Mouse (Mus musculus) kidney, adult 18-20 months (tissue): ENCODE measurements around the gene Snhg11.

Experiments
- DNase-seq: peaks from one replicate; pipeline ENCODE4 v3.0.0; 2021

Snhg11 gene

DNA sequence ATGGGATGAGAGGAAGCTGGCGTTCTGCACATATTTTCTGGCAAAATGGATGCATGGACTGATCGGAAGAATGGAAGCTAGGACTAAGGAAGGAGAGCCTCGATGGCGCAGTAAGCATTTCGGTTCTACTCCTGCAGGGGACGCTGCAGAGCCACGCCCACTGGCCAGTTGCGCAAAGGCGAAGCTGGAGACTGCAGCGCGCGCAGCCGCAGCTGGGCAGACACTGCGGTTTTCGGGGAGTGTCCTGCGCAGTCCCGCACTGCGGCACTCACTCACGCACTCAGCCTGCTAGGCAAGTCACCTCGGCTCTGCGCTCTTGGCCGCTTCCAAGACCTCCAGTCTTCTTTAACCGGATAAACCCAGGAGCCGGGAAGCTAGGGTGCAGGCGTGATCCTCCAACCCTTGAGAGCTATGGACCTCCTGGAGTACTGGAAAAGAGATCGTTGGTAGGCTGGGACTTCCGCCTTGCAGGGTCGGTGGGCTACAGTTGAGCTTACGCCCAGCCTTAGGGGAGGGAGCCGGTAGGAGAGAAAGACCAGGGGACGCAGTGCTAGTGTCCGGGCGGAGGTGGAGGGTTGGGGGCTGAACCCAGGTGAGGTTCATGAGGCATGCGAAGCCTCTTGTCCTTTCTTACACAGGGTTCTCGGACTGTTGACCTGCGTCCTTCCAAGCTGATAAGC, at the start of gene Snhg11:
Gene Snhg11 (plus strand): TSS at position 196 of the 680 bp plus-strand sequence.
- peak; percentile 46 for DNase-seq

DNA sequence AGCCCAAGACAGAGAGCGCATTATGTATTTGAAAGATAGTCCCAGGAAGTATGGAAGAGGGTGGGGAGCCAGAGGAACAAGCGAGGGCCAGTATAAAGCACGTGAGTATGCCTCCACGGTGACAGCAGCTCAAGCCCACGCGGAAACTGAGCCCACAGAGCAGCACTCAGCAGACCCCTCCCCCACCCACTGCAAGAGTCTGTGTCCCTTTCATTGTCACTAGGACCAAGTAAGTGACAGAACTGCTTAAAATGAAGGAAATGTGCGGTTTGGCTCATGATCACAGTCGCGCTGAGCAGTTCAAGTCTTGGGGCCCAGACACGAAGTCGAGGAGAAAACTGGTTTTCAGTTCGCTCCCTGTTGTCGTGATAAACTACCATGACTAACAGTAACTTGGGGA, 41.1 kb upstream of the Snhg11 start:
- no peak for DNase-seq

DNA sequence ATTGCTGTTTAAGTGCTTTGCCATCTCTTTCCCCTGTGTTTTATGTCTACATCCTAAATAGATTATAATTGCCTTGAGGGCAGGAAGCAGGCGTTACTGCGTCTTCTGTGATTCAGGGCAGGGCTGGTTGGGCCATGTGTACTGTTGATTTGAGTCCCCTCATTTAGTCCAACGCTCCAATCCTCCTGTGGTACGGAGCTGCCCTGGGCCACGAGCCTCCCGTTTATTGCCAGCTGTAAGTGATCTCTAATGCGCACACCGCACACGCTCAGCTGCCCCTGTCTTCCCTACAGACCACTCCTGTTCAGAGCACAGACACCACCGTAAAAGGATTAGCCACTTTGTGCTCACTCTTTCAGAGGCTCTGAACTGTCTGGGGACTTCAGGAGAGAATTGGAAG, 37.7 kb upstream of the Snhg11 start:
- DNase-seq, result no peak

DNA sequence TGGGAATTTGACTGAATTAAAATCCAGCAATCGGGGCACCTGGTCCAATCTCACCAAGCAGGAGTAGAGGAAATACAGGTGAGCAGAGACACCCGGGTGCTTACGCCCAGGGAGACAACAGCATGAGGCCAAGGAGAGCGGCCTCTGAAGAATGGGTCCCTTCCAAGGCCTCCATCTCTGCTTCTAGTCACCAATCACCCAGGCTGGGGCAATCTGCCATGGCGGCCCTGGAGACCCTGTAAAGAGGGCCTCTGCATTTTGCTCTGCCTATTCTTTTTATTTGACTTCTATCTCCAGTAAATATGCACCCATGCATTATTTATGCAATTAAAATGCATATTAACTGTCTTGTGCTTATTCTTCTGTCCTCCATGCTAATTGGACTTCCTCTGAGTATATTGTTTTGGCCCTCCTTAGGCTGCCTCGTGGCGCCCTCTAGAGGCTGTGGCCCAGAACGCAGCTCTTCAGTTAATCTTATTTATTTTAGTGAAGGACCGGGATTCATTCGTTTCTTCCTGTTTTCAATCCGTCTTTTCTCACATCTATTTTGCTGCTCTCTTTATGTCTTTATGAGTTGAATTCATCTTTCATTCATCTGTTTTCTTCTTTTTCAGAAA, 35.4 kb upstream of the Snhg11 start:
- peak; percentile 53 for DNase-seq

DNA sequence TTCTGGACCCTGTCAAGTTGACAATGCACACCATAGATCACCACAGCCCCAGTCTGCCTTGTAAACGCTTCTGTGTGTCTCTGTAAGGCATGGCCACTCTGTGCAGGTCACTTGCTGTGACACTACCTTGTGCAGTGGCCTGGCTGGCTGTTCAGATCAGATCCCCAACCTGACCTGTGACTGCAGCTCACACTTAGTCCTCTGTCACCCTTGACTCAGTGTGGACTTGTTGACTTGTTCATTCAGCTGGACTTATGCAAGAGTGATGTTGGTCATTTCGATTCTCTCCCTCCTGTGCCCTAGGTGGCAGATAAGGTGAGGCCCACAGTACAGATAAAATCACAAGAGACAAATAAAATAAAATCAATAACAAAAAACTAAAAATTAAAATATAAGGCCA, 34.1 kb upstream of the Snhg11 start:
- DNase-seq, result no peak

DNA sequence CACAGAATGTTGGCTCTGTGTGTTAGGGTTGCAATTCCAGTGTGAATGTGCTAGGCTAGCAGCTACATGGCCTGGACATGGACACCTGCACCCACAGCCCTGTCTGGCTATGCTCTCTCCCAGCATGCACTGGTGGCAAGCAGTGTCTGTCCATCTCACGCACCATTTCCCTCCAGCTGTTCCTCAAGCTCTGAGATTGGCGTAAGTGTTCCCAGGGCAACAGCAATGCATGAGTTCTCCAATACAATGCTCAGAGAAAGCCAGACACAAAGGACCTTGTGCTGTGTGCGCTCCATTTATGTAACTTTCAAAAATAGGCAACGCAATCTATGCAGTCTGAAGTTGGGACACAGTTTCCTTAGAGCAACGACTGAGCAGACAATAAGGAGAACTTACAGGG, 31.9 kb upstream of the Snhg11 start:
- no peak for DNase-seq

DNA sequence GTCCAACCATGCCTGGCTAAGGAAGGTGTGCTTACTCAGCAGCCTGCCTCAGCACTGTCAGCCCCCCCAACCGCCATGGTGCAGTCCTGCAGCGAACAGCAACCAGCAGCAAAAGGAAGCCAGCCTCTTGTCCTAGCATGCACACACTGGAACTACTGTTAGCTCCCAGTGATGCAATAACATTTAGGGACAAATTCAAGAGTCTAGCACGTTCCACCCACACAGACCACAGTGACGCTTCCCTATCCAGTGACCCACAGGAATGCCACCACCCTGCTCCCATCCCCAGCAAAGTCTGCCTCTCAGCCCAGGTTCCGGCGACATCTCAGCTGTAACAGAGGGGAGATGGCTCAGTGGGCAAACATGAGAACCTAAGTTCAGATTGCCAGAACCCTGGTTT, 29.0 kb upstream of the Snhg11 start:
- no peak for DNase-seq

DNA sequence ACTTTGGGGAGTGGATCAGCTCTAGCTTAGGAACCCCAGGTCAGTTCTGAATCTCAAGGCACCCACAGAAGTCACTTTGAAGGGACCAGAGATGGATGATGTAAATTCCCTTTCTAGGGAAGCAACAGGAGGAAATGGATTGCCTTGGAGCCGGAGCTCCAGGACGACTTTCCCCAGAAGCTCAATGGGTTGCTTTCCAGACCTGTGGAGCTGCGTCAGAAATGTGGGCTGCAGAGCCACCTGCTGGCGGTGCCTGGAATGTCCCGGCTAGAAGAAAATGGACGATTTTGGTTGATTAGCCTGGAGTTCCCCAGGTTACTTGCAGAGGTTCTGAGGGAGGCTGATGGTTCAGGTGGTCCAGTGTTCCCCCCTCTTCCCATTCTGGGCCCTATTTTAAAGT, 27.6 kb upstream of the Snhg11 start:
- DNase-seq, result peak; percentile 77

DNA sequence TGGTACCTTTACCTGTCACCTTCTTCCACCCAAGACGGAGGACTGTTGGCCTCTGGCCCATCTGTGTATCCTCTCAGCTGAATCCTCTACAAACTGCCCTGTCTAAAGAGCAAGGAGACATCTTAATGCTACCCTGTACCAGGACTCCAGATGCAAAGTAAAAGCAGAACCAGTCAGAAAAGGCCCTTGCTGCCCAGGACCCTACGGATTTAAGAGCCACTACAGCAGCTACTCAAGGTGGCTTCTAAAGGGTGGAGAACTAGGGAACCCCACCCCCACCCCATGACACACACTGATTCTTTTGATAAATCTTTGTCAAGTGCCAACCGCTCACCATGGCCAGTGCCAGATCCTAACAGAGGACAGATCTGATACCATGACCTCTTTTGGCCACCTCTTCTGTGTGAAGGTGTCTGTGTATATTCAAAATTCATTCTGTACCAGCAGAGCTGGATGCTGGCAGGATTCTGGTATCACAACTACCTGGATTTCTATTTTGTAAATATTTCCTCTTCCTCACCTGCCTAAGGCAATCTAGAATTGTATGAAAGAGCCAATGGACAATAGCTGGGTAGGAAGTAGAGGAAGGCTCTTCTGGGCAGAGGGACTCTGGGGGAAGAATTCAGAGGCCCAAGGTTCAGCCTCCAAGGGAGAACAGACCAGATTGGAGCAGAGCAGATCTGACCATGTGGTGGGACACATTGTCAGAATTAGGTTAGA, 22.5 kb upstream of the Snhg11 start:
- no peak for DNase-seq

DNA sequence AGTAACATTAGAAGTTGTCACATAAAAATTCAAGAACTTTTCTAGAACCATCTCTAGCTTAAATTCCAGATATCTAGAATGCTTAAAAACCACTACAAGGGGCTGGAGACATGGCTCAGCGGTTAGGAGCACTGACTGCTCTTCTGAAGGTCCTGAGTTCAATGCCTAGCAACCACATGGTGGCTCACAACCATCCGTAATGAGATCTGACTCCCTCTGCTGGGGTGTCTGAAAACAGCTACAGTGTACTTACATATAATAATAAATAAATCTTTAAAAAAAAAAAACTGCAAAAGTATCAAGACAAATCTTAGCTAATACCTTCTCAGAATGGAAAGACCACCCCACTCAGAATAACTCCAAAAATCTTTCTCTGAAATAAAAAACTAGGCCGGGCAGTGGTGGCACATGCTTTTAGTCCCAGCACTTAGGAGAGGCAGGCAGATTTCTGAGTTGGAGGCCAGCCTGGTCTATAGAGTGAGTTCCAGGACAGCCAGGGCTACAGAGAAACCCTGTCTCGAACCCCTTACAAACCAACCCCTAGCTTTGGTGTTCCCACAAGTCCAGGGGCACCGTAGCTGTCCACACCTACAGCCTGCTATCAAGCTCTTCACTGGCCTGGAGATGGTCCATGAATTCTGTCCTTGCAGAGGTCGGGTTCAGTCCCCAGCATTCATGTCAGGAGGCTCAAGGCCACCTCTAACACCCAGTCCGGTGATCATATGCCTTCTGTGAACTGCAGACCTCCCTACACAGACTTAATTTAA, 20.9 kb upstream of the Snhg11 start:
- DNase-seq, result no peak

DNA sequence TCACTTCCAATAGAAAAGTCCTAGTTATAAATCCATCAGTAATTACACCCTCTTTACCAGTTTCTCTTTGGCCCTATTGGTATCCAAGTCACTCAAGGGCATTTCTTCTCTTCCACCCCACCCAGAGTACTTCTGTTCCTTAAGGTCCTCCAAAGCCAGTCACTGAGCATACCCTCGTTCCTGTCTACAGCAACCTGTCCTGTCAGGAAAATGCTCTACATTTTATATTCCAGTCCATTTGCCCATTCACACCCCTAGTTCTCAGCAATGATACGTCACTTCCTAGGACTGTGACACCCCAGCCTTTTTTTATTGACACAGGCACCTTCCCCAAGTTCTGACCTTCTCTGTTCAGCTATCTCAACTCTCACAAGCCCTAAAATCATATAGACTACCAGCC, 20.2 kb upstream of the Snhg11 start:
- no peak for DNase-seq

DNA sequence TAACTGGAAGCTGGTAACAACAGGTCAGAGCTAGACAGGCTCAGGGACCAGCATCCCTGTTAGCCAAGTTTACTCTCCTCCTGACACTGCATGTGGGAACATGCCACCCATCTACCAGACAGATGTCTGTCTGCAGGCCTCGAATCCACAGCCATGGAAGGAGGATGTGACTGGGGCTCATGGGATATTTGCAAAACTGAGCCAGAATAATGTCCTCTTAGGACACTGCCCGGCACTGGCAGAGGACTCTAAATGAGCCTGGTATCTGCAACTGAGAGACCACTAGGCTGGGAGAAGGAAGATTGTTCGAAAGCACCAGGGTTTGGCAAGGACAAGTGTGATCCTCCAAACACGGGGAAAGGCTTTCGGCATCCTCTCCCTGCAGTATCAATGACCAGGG, 19.3 kb upstream of the Snhg11 start:
- no peak for DNase-seq

DNA sequence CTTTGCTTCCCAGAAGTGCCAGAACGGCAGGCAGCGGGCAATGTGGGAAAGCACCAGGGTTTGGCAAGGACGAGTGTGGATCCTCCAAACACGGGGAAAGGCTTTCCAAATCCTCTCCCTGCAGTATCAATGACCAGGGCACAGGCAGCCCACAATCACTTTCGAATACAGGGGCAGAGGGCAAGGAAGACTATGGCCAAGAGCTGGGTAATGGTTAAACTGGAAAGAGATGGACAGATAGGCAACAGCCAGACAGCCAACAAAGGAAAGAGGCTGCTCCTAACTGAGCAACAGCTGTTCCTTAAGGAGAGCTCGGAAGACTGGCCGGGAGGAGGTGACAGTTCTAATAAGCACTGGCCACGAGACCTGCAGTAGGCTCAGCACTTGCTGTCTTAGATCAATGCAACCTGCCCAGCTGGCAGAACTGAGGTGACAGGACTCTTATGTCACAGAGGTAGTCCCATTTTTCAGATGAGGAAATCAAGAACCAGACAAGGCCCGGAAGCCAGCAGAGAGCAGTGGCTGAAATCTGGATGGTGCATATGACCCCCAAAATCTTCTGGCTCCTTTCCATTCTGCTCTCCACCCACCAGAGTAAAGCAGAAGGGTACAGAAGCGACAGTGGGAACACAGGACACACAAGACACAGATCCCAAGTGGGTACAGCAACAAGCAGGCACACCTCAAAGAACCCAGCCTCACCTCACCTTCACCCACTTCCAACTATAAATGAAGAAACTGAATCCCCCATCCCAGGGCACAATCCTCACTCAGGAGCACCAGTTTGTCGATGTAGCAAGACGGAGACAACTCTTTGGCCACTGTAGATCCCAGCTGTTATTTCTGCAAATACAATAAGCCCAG, 15.4 kb upstream of the Snhg11 start:
- peak; percentile 28 for DNase-seq

DNA sequence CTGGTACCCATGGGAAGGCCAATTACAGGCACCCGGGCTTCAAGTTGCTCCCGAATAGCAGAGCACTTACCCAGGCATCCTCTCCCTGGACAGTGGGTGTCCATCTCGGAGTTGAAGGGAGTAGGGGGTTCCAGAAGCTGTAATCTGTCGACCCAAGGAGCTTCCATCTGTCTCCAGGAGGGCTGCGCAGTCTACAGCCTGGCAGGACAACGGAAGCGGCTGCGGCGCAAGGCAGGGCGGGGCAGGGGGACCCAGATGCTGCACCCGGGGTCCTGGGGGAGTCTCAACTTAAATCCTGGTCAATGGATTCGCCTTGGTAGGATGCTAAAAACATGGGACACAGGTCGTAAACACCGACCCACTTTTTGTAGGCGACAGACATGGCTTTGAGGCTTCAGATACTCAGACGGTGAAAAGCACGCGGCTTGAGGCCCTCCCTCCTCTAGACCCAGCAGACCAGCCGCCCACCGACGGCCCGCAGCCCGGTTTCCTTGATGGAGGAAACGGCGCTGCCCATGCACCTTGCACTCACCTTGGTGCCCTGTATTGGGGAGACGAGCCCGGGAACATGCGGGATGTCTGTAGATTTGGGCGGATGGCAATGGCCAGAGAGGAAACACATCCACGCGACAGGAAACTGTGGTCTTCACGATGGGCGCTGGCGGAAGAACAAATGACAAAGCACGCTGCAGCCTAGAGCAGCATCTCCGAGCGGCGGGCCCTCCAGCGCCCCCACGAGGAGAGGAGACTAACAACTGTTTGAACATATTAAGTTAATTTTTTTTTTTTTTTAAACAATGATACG, 14.4 kb upstream of the Snhg11 start:
- peak; percentile 84 for DNase-seq

DNA sequence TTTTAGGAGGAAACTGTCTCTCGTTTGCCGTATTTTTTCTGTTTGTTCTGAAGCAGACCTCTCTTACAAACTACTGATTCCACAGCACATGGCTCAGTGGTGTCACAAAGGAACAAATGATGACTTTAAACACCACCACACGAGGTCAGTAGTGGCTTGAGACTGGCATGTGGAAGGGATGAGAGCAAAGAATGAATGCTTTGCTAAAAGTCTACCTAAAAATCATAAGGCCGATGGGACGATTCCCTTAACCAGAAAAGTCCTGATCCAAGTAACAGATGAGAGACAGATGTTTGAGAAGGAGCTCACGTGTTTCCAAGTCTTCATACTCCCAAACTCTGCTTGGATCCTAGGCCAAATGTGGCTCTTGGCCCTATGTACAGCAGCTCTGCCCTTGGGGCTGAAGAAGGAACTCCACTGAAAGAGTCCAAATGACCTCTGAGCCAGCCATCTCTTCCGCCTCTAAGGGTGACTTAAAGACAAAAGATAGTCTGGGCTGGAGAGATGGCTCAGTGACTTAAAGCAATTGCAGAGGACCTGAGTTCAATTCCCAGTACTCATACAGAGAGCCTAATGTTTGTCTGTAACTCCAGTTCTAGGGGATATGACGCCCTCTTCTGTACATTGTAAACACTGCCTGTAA, 13.6 kb upstream of the Snhg11 start:
- peak; percentile 27 for DNase-seq

DNA sequence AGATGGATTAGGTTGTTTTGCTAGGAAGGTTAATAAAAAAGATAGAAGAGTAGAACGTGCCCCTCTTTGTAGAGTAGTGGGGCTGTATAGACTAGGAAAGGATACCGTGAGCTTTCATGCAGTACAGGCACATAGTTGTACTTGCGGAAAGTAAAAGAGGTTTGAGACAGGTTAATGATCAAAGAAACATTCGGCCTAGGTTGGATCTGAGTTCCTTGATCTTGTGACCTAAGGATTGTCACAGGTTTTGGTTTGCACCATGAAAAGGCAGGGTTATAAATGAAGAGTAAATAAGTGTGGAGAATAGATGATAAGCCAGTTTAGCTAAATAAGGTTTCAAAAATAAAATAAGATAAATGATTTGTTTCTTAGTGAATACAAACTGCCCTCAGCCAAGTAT, 11.3 kb upstream of the Snhg11 start:
- no peak for DNase-seq

DNA sequence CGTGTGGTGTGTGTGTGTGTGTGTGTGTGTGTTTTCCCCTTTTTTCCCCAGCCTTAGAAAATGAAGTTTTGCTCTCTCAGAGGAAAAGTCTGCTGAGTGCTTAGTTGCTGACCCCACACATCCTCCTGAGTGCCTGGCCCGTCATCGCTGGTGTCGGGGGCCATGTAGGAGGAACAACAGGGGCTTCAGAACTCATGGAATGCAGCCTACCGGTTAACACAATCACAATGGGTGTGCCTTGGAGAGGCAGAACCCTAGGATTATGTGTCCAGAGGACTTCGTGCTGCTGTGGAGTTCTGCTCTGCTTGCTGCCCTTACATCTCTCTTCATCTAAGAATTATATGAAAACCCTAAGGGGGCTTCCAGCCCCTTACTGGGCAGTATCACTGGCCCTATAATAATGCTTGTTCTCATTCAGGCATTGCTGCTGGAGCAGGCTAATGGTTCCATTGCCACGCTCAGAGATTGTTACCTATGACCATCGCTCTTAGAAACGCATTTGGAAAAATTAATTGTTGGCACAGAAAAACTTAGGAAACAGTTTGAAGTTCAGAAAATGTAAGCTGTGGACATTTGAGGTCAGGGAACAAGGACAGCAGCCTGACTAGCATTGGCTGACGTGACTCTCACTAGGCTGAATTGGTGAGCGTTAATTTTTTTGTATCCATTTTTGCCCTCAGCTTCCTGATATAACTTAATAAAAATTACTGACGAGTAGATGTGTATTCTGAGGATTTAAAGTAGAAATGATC, 10.2 kb upstream of the Snhg11 start:
- DNase-seq, result no peak

DNA sequence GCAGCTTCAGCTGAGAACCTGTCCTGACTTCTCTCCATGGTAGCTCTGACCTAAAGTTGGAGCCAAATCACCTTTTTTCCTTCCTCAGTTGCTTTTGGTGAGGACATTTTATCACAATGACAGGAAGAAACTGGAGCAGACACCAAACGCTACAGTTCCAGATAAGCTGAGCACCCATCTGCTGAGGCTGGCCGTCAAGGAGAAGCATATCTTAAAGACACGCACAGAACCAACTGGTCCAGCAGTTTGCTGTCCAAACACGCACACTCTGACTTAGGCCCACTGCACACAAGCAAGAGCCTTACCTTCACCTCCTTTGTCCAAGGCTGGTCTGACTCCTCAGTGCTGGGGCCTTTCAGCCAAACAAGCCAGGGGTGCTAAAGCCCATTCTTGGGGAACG, 7.8 kb upstream of the Snhg11 start:
- no peak for DNase-seq

DNA sequence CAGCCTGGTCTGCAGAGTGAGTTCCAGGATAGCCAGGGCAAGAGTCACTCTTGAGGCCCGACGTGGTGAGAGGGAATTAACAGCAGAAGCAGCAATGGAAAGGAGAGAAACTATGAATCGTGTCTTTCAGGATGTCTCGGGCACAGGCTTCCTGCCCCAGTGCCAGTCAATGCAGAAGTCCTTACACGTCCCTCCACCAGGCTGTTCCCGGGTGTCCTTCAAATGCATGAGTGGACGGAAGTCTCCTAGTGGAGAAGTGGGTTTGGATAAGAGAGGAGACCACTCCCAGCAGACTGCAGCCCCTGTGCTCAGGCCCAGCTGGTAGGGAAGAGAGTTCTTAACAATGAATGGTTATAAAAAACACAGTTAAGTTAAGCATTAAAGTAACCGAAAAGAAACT, 7.1 kb upstream of the Snhg11 start:
- no peak for DNase-seq

DNA sequence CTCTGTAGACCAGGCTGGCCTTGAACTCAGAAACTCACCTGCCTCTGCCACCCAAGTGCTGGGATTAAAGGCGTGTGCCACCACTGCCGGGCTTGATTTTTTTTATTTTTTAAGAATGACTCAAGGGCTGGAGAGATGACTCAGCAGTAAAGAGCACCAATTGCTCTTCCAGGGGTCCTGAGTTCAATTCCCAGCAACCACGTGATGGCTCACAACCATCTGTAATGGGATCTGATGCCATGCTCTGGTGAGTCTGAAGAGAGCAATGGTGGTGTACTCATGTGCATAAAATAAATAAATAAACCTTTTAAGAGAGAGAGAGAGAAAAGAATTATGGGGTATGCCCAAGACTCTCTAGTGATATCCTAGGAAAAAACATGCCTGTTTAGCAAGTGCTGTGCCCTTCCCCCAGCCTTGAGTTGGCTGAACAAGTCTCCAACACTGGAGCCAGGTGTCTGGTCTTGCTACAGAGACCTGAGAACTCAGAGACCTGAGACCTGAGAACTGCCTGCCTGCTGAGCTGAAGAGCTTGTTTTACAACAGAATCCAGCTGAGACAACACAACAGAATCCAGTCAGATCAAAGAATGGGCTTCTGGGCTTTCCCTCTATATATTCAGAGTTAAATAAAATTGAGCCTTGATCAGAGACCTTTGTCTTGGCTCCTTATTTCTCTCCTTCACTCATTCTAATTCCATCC, 5.8 kb upstream of the Snhg11 start:
- DNase-seq, result no peak
